Mouse (Mus musculus): ENCODE data around the gene Slc16a10.
"Not testable (repeated sequence)": the region's sequence is repeated elsewhere in the genome, so short reads cannot be mapped to it uniquely, and the experiment has no call there.

The Slc16a10 gene

GRCm38 (mm10) chr10:40019492-40019891, 122.6 kb downstream of the Slc16a10 start:
- no peak for DNase-seq

GRCm38 (mm10) chr10:40018261-40018860, 123.7 kb downstream of the Slc16a10 start:
- DNase-seq = no peak

- DNase-seq = no peak
These were observed 132.5 kb downstream of the Slc16a10 start for GRCm38 (mm10) chr10:40009591-40009990.

GRCm38 (mm10) chr10:40008847-40009246, 133.2 kb downstream of the Slc16a10 start:
- not testable (repeated sequence) for DNase-seq

- no peak for DNase-seq
These were observed 134.1 kb downstream of the Slc16a10 start for GRCm38 (mm10) chr10:40007953-40008352.

- peak; percentile 45 for DNase-seq
These were observed 135.1 kb downstream of the Slc16a10 start for GRCm38 (mm10) chr10:40006963-40007362.

GRCm38 (mm10) chr10:40000746-40001145, 141.3 kb downstream of the Slc16a10 start:
- DNase-seq = no peak

GRCm38 (mm10) chr10:39991155-39991554, 150.9 kb downstream of the Slc16a10 start:
- DNase-seq = no peak

GRCm38 (mm10) chr10:39986466-39986865, 155.6 kb downstream of the Slc16a10 start, which contains the start of gene Mfsd4b5:
Mfsd4b5 (minus strand) TSS chr10:39986646.
- DNase-seq = no peak

Data from layer of hippocampus, adult 9-11 months (tissue).